Mouse (Mus musculus) CH12.LX (cell line): ENCODE measurements around the gene Rims3. TPM values are rescaled to one million over a fixed set of nuclear protein-coding genes. Genes with fewer than 3 reads are reported as not detected.

Experiments used
- DNase-seq: peaks from one replicate; pipeline ENCODE4 v3.0.0-alpha.2; 2013; ENCODE audit errors: extremely low read depth
- H3K27ac ChIP-seq: 2 replicates; pipeline ENCODE4 v1.5.1; 2012; ENCODE audit warnings: low read depth, mild to moderate bottlenecking, control low read depth, moderate library complexity; ENCODE audit not compliant: insufficient read depth
- H3K27me3 ChIP-seq: replicated peaks from 2 replicates; pipeline ENCODE3; 2012; ENCODE audit warnings: inconsistent platforms
- H3K36me3 ChIP-seq, 2 experiments: replicated peaks in 1 of 2; 2 replicates each; pipeline versions ENCODE3 to v1.6.1; 2012; ENCODE audit warnings: inconsistent platforms in 1 of 2, low read length in 1 of 2, mild to moderate bottlenecking in 1 of 2, mixed read lengths in 1 of 2, moderate library complexity in 1 of 2; ENCODE audit not compliant: control insufficient read depth in 1 of 2, insufficient read depth in 1 of 2
- H3K4me1 ChIP-seq, 2 experiments: 2 replicates each; pipeline ENCODE4 v1.6.1; 2012; ENCODE audit warnings: inconsistent platforms in 1 of 2, moderate library complexity in 1 of 2; ENCODE audit not compliant: insufficient read depth in 2 of 2, control insufficient read depth in 1 of 2
- H3K4me2 ChIP-seq: 2 replicates; pipeline ENCODE4 v1.6.1; 2012; ENCODE audit warnings: low read depth, mild to moderate bottlenecking, control low read depth; ENCODE audit not compliant: poor library complexity, insufficient read depth, severe bottlenecking
- H3K4me3 ChIP-seq, 3 experiments: fragments of 150-350 bp in 1 of 3; sonication (generic) in 1 of 3; replicated peaks in 1 of 3; 2 replicates each; pipeline versions ENCODE3 to v1.5.1; 2011 to 2012; ENCODE audit warnings: low read depth in 2 of 3, low read length in 2 of 3, mild to moderate bottlenecking in 2 of 3, moderate library complexity in 2 of 3, control low read depth in 1 of 3, improper control_type of control experiment in 1 of 3, inconsistent platforms in 1 of 3, mixed read lengths in 1 of 3; ENCODE audit not compliant: poor library complexity in 1 of 3
- H3K79me2 ChIP-seq: replicated peaks from 2 replicates; pipeline ENCODE4 v1.6.1; 2012; ENCODE audit warnings: mild to moderate bottlenecking, moderate library complexity; ENCODE audit not compliant: control insufficient read depth, poor library complexity, insufficient read depth, severe bottlenecking; ENCODE audit errors: extremely low read depth
- H3K9ac ChIP-seq: 2 replicates; pipeline ENCODE4 v1.6.1; 2012; ENCODE audit warnings: low read depth, mild to moderate bottlenecking, control low read depth, moderate library complexity; ENCODE audit not compliant: insufficient read depth
- H3K9me3 ChIP-seq: replicated peaks from 2 replicates; pipeline ENCODE3; 2012; ENCODE audit warnings: low read length, inconsistent platforms, mixed read lengths
- BHLHE40 ChIP-seq: IDR thresholded peaks from 2 replicates; pipeline ENCODE4 v1.6.1; 2011; ENCODE audit warnings: mild to moderate bottlenecking, low read depth, low read length, improper control_type of control experiment
- CHD2 ChIP-seq: IDR thresholded peaks from 2 replicates; pipeline ENCODE4 v1.6.1; 2011; ENCODE audit warnings: low read length, improper control_type of control experiment
- ELF1 ChIP-seq: IDR thresholded peaks from 2 replicates; pipeline ENCODE4 v1.6.1; 2014; ENCODE audit warnings: low read depth, mild to moderate bottlenecking, inconsistent platforms, low read length, improper control_type of control experiment
- ETS1 ChIP-seq: conservative IDR thresholded peaks from 2 replicates; pipeline ENCODE4 v1.6.1; 2012; ENCODE audit warnings: low read depth, mild to moderate bottlenecking, inconsistent platforms, low read length, improper control_type of control experiment, moderate library complexity
- HCFC1 ChIP-seq: IDR thresholded peaks from 2 replicates; pipeline ENCODE4 v1.6.1; 2012; ENCODE audit warnings: low read depth, mild to moderate bottlenecking, inconsistent platforms, low read length, improper control_type of control experiment
- IRF4 ChIP-seq: IDR thresholded peaks from 2 replicates; pipeline ENCODE4 v1.6.1; 2014; ENCODE audit warnings: low read depth, mild to moderate bottlenecking, inconsistent platforms, low read length, improper control_type of control experiment
- KAT2A ChIP-seq: IDR thresholded peaks from 2 replicates; pipeline ENCODE4 v1.6.1; 2012; ENCODE audit warnings: low read length, improper control_type of control experiment, inconsistent platforms; ENCODE audit not compliant: insufficient replicate concordance
- MAX ChIP-seq: IDR thresholded peaks from 2 replicates; pipeline ENCODE4 v1.6.1; 2011; ENCODE audit warnings: low read length, improper control_type of control experiment
- MEF2A ChIP-seq: IDR thresholded peaks from 2 replicates; pipeline ENCODE4 v1.6.1; 2014; ENCODE audit warnings: low read depth, mild to moderate bottlenecking, inconsistent platforms, low read length, improper control_type of control experiment, borderline replicate concordance
- NELFE ChIP-seq: IDR thresholded peaks from 2 replicates; pipeline ENCODE4 v1.6.1; 2011; ENCODE audit warnings: low read depth, low read length, improper control_type of control experiment
- NRF1 ChIP-seq: IDR thresholded peaks from 2 replicates; pipeline ENCODE4 v1.6.1; 2014; ENCODE audit warnings: low read depth, mild to moderate bottlenecking, inconsistent platforms, low read length, improper control_type of control experiment, moderate library complexity
- POLR2A ChIP-seq: IDR thresholded peaks from 2 replicates; pipeline ENCODE4 v1.6.1; 2011; ENCODE audit warnings: low read depth, mild to moderate bottlenecking, improper control_type of control experiment, low read length
- RAD21 ChIP-seq: IDR thresholded peaks from 2 replicates; pipeline ENCODE4 v1.6.1; 2011; ENCODE audit warnings: low read depth, mild to moderate bottlenecking, low read length, improper control_type of control experiment, moderate library complexity
- SIN3A ChIP-seq: IDR thresholded peaks from 2 replicates; pipeline ENCODE4 v1.6.1; 2012; ENCODE audit warnings: low read length, improper control_type of control experiment, inconsistent platforms
- TBP ChIP-seq: conservative IDR thresholded peaks from 2 replicates; pipeline ENCODE4 v1.6.1; 2011; ENCODE audit warnings: low read depth, low read length, improper control_type of control experiment
- TCF12 ChIP-seq: IDR thresholded peaks from 2 replicates; pipeline ENCODE4 v1.6.1; 2014; ENCODE audit warnings: low read depth, mild to moderate bottlenecking, inconsistent platforms, low read length, improper control_type of control experiment
- USF1 ChIP-seq: IDR thresholded peaks from 2 replicates; pipeline ENCODE4 v1.6.1; 2014; ENCODE audit warnings: low read depth, mild to moderate bottlenecking, inconsistent platforms, low read length, improper control_type of control experiment
- USF2 ChIP-seq: conservative IDR thresholded peaks from 2 replicates; pipeline ENCODE4 v1.6.1; 2011; ENCODE audit warnings: low read depth, low read length, improper control_type of control experiment
- ZMIZ1 ChIP-seq: IDR thresholded peaks from 2 replicates; pipeline ENCODE4 v1.6.1; 2012; ENCODE audit warnings: low read depth, mild to moderate bottlenecking, inconsistent platforms, low read length, improper control_type of control experiment
- dilution Hi-C: fragments of 300-500 bp; cut with MboI; formaldehyde crosslinking; loops from 2 replicates; pipeline ENCODE4 v1.14.3; 2020; ENCODE audit warnings: low sequenced_read_pairs; ENCODE audit not compliant: extremely low pct_unique_long_range_greater_than_20kb, extremely low pct_ligation_motif_present
- in situ Hi-C: fragments of 300-500 bp; cut with MboI; formaldehyde crosslinking; loops from 3 replicates; pipeline ENCODE4 v1.14.3; 2019; ENCODE audit warnings: low sequenced_read_pairs, low pct_ligation_motif_present, low pct_unique_long_range_greater_than_20kb, mixed read lengths
- polyA plus RNA-seq: library from polyadenylated mRNA; unstranded; fragments of >175 nt; gene quantifications from 2 replicates; pipeline ENCODE4 v1.2.1, GENCODE M21; 2012; ENCODE audit warnings: low read depth; ENCODE audit not compliant: insufficient read length
- total RNA-seq, 2 experiments: library from RNA; depleted of rRNA; stranded (reverse); fragments of 300-350 nt in 1 of 2; fragments of >200 nt in 1 of 2; gene quantifications; 2 replicates each; pipeline ENCODE4 v1.2.3; 2012 to 2014

Gene Rims3
- total and polyA plus RNA-seq, 3 experiments, result 0.05 to 0.17 (median 0.13) TPM

- TF ChIP-seq NRF1, result no peak
- TF ChIP-seq USF2, result no peak
- peak; percentile 38; the same call in 1 of the 2 replicates for TF ChIP-seq MEF2A
- no peaks in the 10 kb centered on the region for H3K27me3 ChIP-seq
- H3K4me3 ChIP-seq, result peak overlapping the region; percentile 59 to 73 (median 59)
- no peak overlapping the region for H3K27ac ChIP-seq
- peaks cover 75% of the 10 kb centered on the region for H3K79me2 ChIP-seq
- peak overlapping the region; percentile 96; the same call in 1 of the 2 replicates for H3K4me2 ChIP-seq
- DNase-seq, result no peak
- dilution Hi-C loops, result no loop called here
- peaks cover 6 to 85% of the 10 kb centered on the region in 2 experiments; a peak in 3 of 4 replicates for H3K4me1 ChIP-seq
- H3K9me3 ChIP-seq, result no peaks in the 10 kb centered on the region
- H3K36me3 ChIP-seq, result no peaks in the 10 kb centered on the region
- in situ Hi-C loops, result no loop called here
- peak overlapping the region; percentile 85 for H3K9ac ChIP-seq
Observed at GRCm38 (mm10) chr4:120815163-120815562, 39.5 kb upstream of the Rims3 start.

- peak overlapping the region; percentile 85 for H3K9ac ChIP-seq
- no peaks in the 10 kb centered on the region for H3K27me3 ChIP-seq
- TF ChIP-seq KAT2A (peak; percentile 52; the same call in 1 of the 2 replicates), HCFC1 (peak; percentile 70), NRF1 (peak; percentile 29; the same call in 1 of the 2 replicates), POLR2A (peak; percentile 46), TCF12 (peak; percentile 49; the same call in 1 of the 2 replicates), USF1 (no peak), ETS1 (no peak), IRF4 (peak; percentile 35), ELF1 (peak; percentile 91), CHD2 (peak; percentile 95), TBP (peak; percentile 64), BHLHE40 (no peak), MAX (no peak), ZMIZ1 (peak; percentile 49; the same call in 1 of the 2 replicates), NELFE (peak; percentile 61; the same call in 1 of the 2 replicates), RAD21 (no peak), SIN3A (peak; percentile 71; the same call in 1 of the 2 replicates), USF2 (no peak)
- peak; percentile 92 for DNase-seq
- H3K4me3 ChIP-seq, result peak overlapping the region; percentile 59 to 73 (median 62)
- H3K9me3 ChIP-seq, result no peaks in the 10 kb centered on the region
- dilution Hi-C loops, result no loop called here
- H3K79me2 ChIP-seq, result peaks cover 79% of the 10 kb centered on the region
- in situ Hi-C loops, result no loop called here
- no peak overlapping the region for H3K27ac ChIP-seq
- peaks cover 9 to 85% of the 10 kb centered on the region in 2 experiments; a peak in 3 of 4 replicates for H3K4me1 ChIP-seq
- peak overlapping the region; percentile 96; the same call in 1 of the 2 replicates for H3K4me2 ChIP-seq
- no peaks in the 10 kb centered on the region for H3K36me3 ChIP-seq
Observed at GRCm38 (mm10) chr4:120815622-120816334, 38.8 kb upstream of the Rims3 start.
